In genomic region chr1:135368982-135369381, GRCm38 (mm10) we compare ENCODE assay signal across 8 mouse cellular contexts. TPM values are rescaled to one million over a fixed set of nuclear protein-coding genes. Genes with fewer than 3 reads are reported as not detected.
A peak's percentile ranks its signal among the peaks of the same experiment; 100 is the strongest.
DNase-seq lines count a peak whose midpoint lies in the region; ATAC-seq and TF ChIP-seq lines count a peak whose summit lies in the region.

No protein-coding gene starts in this region.

- DNase-seq in 3T3-L1 (ENCODE audit: low read depth, low spot score) (peak; percentile 87), ZHBTc4 (ENCODE audit: low read depth, low spot score) (peak; percentile 65)
- peak; percentile 60 for DNase-seq in embryo, embryonic 11 days
- peak; percentile 63 for DNase-seq in heart, adult 8-10 months (ENCODE audit: low spot score)
- peak; percentile 86 for DNase-seq in kidney, adult 2 months
- DNase-seq in retina, embryonic 14.5 days (ENCODE audit: low spot score), result peak; percentile 67
- DNase-seq in natural killer cell, adult 2 months (ENCODE audit: low spot score in 2 of 2), result no peak

- H3K9me3 ChIP-seq in lung, embryonic 15.5 days, result no peaks in the 10 kb centered on the region

- H3K4me3 ChIP-seq in kidney, adult 2 months (ENCODE audit: insufficient read depth, low read depth, low read length), result peak overlapping the region; percentile 8
- H3K4me3 ChIP-seq in lung, embryonic 15.5 days, result peak overlapping the region; percentile 48

- H3K27ac ChIP-seq in kidney, adult 2 months (ENCODE audit: insufficient read depth, low read depth, low read length), result no peak overlapping the region
- H3K27ac ChIP-seq in lung, embryonic 15.5 days, result no peak overlapping the region

- peak overlapping the region; percentile 99 for H3K4me2 ChIP-seq in lung, embryonic 15.5 days

- H3K27me3 ChIP-seq in kidney, adult 2 months (replicated peaks; ENCODE audit: control insufficient read depth, insufficient read depth, low read length), result no peaks in the 10 kb centered on the region
- H3K27me3 ChIP-seq in lung, embryonic 15.5 days, result no peaks in the 10 kb centered on the region

- no peaks in the 10 kb centered on the region for H3K36me3 ChIP-seq in kidney, adult 2 months (ENCODE audit: control insufficient read depth, insufficient read depth, low read length)
- no peaks in the 10 kb centered on the region for H3K36me3 ChIP-seq in lung, embryonic 15.5 days

- peaks cover 3% of the 10 kb centered on the region; the same call in 1 of the 2 replicates for H3K4me1 ChIP-seq in kidney, adult 2 months (ENCODE audit: control insufficient read depth, insufficient read depth, low read length)
- peaks cover 25% of the 10 kb centered on the region for H3K4me1 ChIP-seq in lung, embryonic 15.5 days

- peak; percentile 32; the same call in 1 of the 2 replicates for ATAC-seq in lung, embryonic 15.5 days (ENCODE audit: borderline replicate concordance, extremely low read depth, low FRiP score, low TSS enrichment)

- WGBS in kidney, adult 2 months, result 6% methylated on average over 14 of the region's 14 CpGs
- 9% methylated on average over 14 of the region's 14 CpGs for WGBS in lung, embryonic 15.5 days

- TF ChIP-seq CTCF in kidney, adult 2 months (conservative IDR thresholded peaks at IDR 0.05; ENCODE audit: insufficient read depth, insufficient read length, low read depth, low read length), result peak; percentile 65

- peak overlapping the region; percentile 63 for H3K9ac ChIP-seq in lung, embryonic 15.5 days

- no peak for TF ChIP-seq POLR2A in kidney, adult 2 months (IDR thresholded peaks at IDR 0.05; ENCODE audit: low read depth, low read length)

RNA-seq across cellular contexts. Expression of gene Shisa4, which starts 6.1 kb away (rescaled TPM):
- 1 to 10 TPM; 2.3 to 3.5 (median 2.8) TPM for total RNA-seq in heart, adult 8-10 months (2022)
- polyA plus RNA-seq in kidney, adult 2 months (2012; rRNA removed), result 21.1 and 22.6 TPM in 2 replicates
- polyA plus RNA-seq in lung, embryonic 15.5 days (2015; fragmentation: Nextera tagmentation; extraction: Ambion mirVana), result 35.2 and 39.1 TPM in 2 replicates

RNA-seq across cellular contexts. Expression of gene Lmod1, which starts 44.4 kb away (rescaled TPM):
- 1 to 10 TPM; 1.9 to 3.0 (median 2.5) TPM for total RNA-seq in heart, adult 8-10 months (2022)
- polyA plus RNA-seq in kidney, adult 2 months (2012; rRNA removed), result 2.6 and 3.8 TPM in 2 replicates
- 4.5 and 4.7 TPM in 2 replicates for polyA plus RNA-seq in lung, embryonic 15.5 days (2015; fragmentation: Nextera tagmentation; extraction: Ambion mirVana)

RNA-seq across cellular contexts. Expression of gene Timm17a, which starts 55.4 kb away (rescaled TPM):
- total RNA-seq in heart, adult 8-10 months (2022), result 100 to 1,000 TPM; 342 to 418 (median 385) TPM
- 122 and 134 TPM in 2 replicates for polyA plus RNA-seq in kidney, adult 2 months (2012; rRNA removed)
- polyA plus RNA-seq in lung, embryonic 15.5 days (2015; fragmentation: Nextera tagmentation; extraction: Ambion mirVana), result 186 and 192 TPM in 2 replicates

Comparison
In these comparisons a context has a peak if more than half of its experiments do, and no peak if none do; other contexts are left out.
1. DNase-seq: peak in 3T3-L1 (single experiment), ZHBTc4 (single experiment), embryo, embryonic 11 days (single experiment), heart, adult 8-10 months (single experiment), kidney, adult 2 months (single experiment) and retina, embryonic 14.5 days (single experiment); none in natural killer cell, adult 2 months (0 of 2).